Mouse (Mus musculus): ENCODE measurements around the gene Alkbh2. TPM values are rescaled to one million over a fixed set of nuclear protein-coding genes. Genes with fewer than 3 reads are reported as not detected.

The Alkbh2 gene
- total and polyA plus RNA-seq, 3 experiments = 15.2 to 22.6 TPM; not detected in 1

GRCm38 (mm10) chr5:114130698-114131520, 2.9 kb upstream of the Alkbh2 start:
- Histone ChIP-seq H3K4me3 (ENCODE audit: control insufficient read depth in 1 of 2, insufficient read depth in 1 of 2, low read depth in 2 of 2, low read length in 2 of 2) (peak overlapping the region; percentile 73 to 75), H3K9ac (ENCODE audit: control insufficient read depth, low read depth, low read length, poor library complexity, severe bottlenecking) (peak overlapping the region; percentile 84), H3K79me2 (ENCODE audit: control insufficient read depth, insufficient read depth, low read length, poor library complexity) (peaks cover 3% of the 10 kb centered on the region; the same call in 1 of the 2 replicates), H3K27me3 (ENCODE audit: control insufficient read depth in 1 of 2, insufficient read depth in 2 of 2, low read length in 2 of 2) (no peaks in the 10 kb centered on the region), H3K27ac (ENCODE audit: control insufficient read depth, low read depth, low read length) (peak overlapping the region; percentile 58), H3K9me3 (replicated peaks; ENCODE audit: insufficient read depth, low read length) (no peaks in the 10 kb centered on the region), H3K36me3 (ENCODE audit: control insufficient read depth in 1 of 2, insufficient read depth in 2 of 2, low read length in 2 of 2) (peaks cover 0 to 22% of the 10 kb centered on the region in 2 experiments; a peak in 2 of 4 replicates), H3K4me1 (ENCODE audit: control insufficient read depth in 1 of 2, insufficient read depth in 2 of 2, low read length in 2 of 2) (peaks cover 8 to 32% of the 10 kb centered on the region in 2 experiments)
- TF ChIP-seq ELF1 (IDR thresholded peaks at IDR 0.05; ENCODE audit: low read depth, low read length) (no peak), JUND (IDR thresholded peaks at IDR 0.05; ENCODE audit: low read depth, low read length) (no peak), ZMIZ1 (IDR thresholded peaks at IDR 0.05; ENCODE audit: low read depth, low read length) (no peak), ETS1 (IDR thresholded peaks at IDR 0.05; ENCODE audit: low read depth, low read length) (no peak), MEF2A (IDR thresholded peaks at IDR 0.05; ENCODE audit: extremely low read depth, insufficient replicate concordance, low read depth, low read length, poor library complexity, severe bottlenecking) (no peak), ZC3H11A (IDR thresholded peaks at IDR 0.05; ENCODE audit: low read depth, low read length) (no peak), TAL1 (IDR thresholded peaks at IDR 0.05; ENCODE audit: low read length) (no peak), SIN3A (IDR thresholded peaks at IDR 0.05; ENCODE audit: low read length) (peak; percentile 100), MXI1 (IDR thresholded peaks at IDR 0.05; ENCODE audit: low read depth, low read length) (peak; percentile 99), MYC (IDR thresholded peaks at IDR 0.05; ENCODE audit: low read depth, low read length) (no peak; the same call in 1 of the 2 replicates), UBTF (IDR thresholded peaks at IDR 0.05; ENCODE audit: borderline replicate concordance, insufficient read depth, low read depth, low read length) (no peak), CHD2 (IDR thresholded peaks at IDR 0.05; ENCODE audit: low read length) (peak; percentile 79), RCOR1 (IDR thresholded peaks at IDR 0.05; ENCODE audit: low read depth, low read length) (no peak), GATA1 (IDR thresholded peaks at IDR 0.05; ENCODE audit: low read depth, low read length) (no peak), POLR2AphosphoS5 (IDR thresholded peaks at IDR 0.05; ENCODE audit: borderline replicate concordance, low read depth, low read length) (no peak), USF1 (IDR thresholded peaks at IDR 0.05; ENCODE audit: low read depth, low read length) (peak; percentile 9; the same call in 1 of the 2 replicates), RAD21 (IDR thresholded peaks at IDR 0.05; ENCODE audit: low read depth, low read length) (no peak), USF2 (IDR thresholded peaks at IDR 0.05; ENCODE audit: borderline replicate concordance in 1 of 2, insufficient read depth in 1 of 2, low read depth in 1 of 2, low read length in 2 of 2) (no peak), MAZ (IDR thresholded peaks at IDR 0.05; ENCODE audit: low read depth, low read length) (no peak), TCF12 (IDR thresholded peaks at IDR 0.05; ENCODE audit: low read depth, low read length) (no peak), MAX (IDR thresholded peaks at IDR 0.05; ENCODE audit: low read length) (peak; percentile 97), ZNF384 (IDR thresholded peaks at IDR 0.05; ENCODE audit: low read depth, low read length) (no peak), BHLHE40 (IDR thresholded peaks at IDR 0.05; ENCODE audit: borderline replicate concordance, low read depth, low read length) (no peak), EP300 (IDR thresholded peaks at IDR 0.05; ENCODE audit: low read depth in 1 of 2, low read length in 2 of 2) (no peak), NRF1 (IDR thresholded peaks at IDR 0.05; ENCODE audit: insufficient read depth, low read depth, low read length, poor library complexity, severe bottlenecking) (no peak), GABPA (IDR thresholded peaks at IDR 0.05; ENCODE audit: low read depth, low read length) (no peak), HCFC1 (IDR thresholded peaks at IDR 0.05; ENCODE audit: low read depth, low read length) (peak; percentile 46), E2F4 (IDR thresholded peaks at IDR 0.05; ENCODE audit: borderline replicate concordance, low read depth, low read length) (no peak; the same call in 1 of the 2 replicates), ZKSCAN1 (IDR thresholded peaks at IDR 0.05; ENCODE audit: low read depth, low read length) (no peak), POLR2A (IDR thresholded peaks at IDR 0.05; ENCODE audit: control insufficient read depth in 1 of 2, insufficient read depth in 1 of 2, low read depth in 1 of 2, low read length in 2 of 2, poor library complexity in 1 of 2) (peak in 1 of 2 experiments; percentile 36; a peak in 2 of 4 replicates), SMC3 (IDR thresholded peaks at IDR 0.05; ENCODE audit: low read depth, low read length) (no peak), NELFE (IDR thresholded peaks at IDR 0.05; ENCODE audit: low read depth, low read length) (no peak; the same call in 1 of the 2 replicates), CTCF (IDR thresholded peaks at IDR 0.05 in 2 of 3, conservative IDR thresholded peaks at IDR 0.05 in 1 of 3; ENCODE audit: control insufficient read depth in 1 of 3, insufficient read depth in 1 of 3, low read depth in 2 of 3, low read length in 3 of 3, poor library complexity in 1 of 3, severe bottlenecking in 1 of 3) (no peak), CHD1 (IDR thresholded peaks at IDR 0.05; ENCODE audit: low read depth, low read length) (no peak), MYB (IDR thresholded peaks at IDR 0.05; ENCODE audit: low read depth, low read length) (no peak)
- DNase-seq (ENCODE audit: low read depth, low spot score) = peak; percentile 95

Measured in MEL (cell line).